Mouse (Mus musculus): Measurements from ENCODE around the gene Pnliprp1. TPM values are rescaled to one million over a fixed set of nuclear protein-coding genes. Genes with fewer than 3 reads are reported as not detected.

Pnliprp1 gene
- 17.4 and 26.4 TPM in 2 replicates for polyA plus RNA-seq (2015; fragmentation: Nextera tagmentation; extraction: Ambion mirVana)

- Histone ChIP-seq H3K4me1 (replicated peaks; ENCODE audit: control insufficient read depth, insufficient read depth, low read length) (peaks cover 9% of the 10 kb centered on the region), H3K27ac (ENCODE audit: low read depth, low read length) (no peak within 1 kb of the TSS), H3K9ac (ENCODE audit: low read depth, low read length) (no peak within 1 kb of the TSS), H3K4me3 (ENCODE audit: low read depth, low read length) (no peak within 1 kb of the TSS), H3K4me2 (replicated peaks; ENCODE audit: low read depth) (no peak within 1 kb of the TSS), H3K36me3 (ENCODE audit: control insufficient read depth, insufficient read depth) (no peaks in the 10 kb centered on the region), H3K27me3 (replicated peaks; ENCODE audit: control insufficient read depth, insufficient read depth, low read length) (no peaks in the 10 kb centered on the region), H3K9me3 (ENCODE audit: control insufficient read depth) (no peaks in the 10 kb centered on the region)
- no peak for ATAC-seq
- 27% methylated on average over 5 of the region's 5 CpGs for WGBS
- no peak for TF ChIP-seq CTCF (IDR thresholded peaks at IDR 0.05; ENCODE audit: low read depth)
Measured at GRCm38 (mm10) chr19:58728445-58729031, at the start of gene Pnliprp1. Pnliprp1 (plus strand) TSS chr19:58728887.

- WGBS = 13% methylated on average over 1 of the region's 1 CpGs
- H3K4me3 ChIP-seq (ENCODE audit: low read depth, low read length) = no peak overlapping the region
- no peaks in the 10 kb centered on the region for H3K36me3 ChIP-seq (ENCODE audit: control insufficient read depth, insufficient read depth)
- TF ChIP-seq CTCF (IDR thresholded peaks at IDR 0.05; ENCODE audit: low read depth) = no peak
- no peak overlapping the region for H3K27ac ChIP-seq (ENCODE audit: low read depth, low read length)
- H3K9me3 ChIP-seq (ENCODE audit: control insufficient read depth) = no peaks in the 10 kb centered on the region
- peak; percentile 85 for ATAC-seq
- no peak overlapping the region for H3K9ac ChIP-seq (ENCODE audit: low read depth, low read length)
- no peak overlapping the region for H3K4me2 ChIP-seq (replicated peaks; ENCODE audit: low read depth)
- 0 out of 2 replicates have a peak, but pooled peaks cover 6% of the 10 kb centered on the region for H3K27me3 ChIP-seq (replicated peaks; ENCODE audit: control insufficient read depth, insufficient read depth, low read length)
- H3K4me1 ChIP-seq (replicated peaks; ENCODE audit: control insufficient read depth, insufficient read depth, low read length) = no peaks in the 10 kb centered on the region
Measured at GRCm38 (mm10) chr19:58688933-58689332, 39.8 kb upstream of the Pnliprp1 start.

GRCm38 (mm10) chr19:58695314-58695713, 33.4 kb upstream of the Pnliprp1 start:
- Histone ChIP-seq H3K27me3 (replicated peaks; ENCODE audit: control insufficient read depth, insufficient read depth, low read length) (0 out of 2 replicates have a peak, but pooled peaks cover 6% of the 10 kb centered on the region), H3K4me2 (replicated peaks; ENCODE audit: low read depth) (no peak overlapping the region), H3K4me3 (ENCODE audit: low read depth, low read length) (no peak overlapping the region), H3K36me3 (ENCODE audit: control insufficient read depth, insufficient read depth) (no peaks in the 10 kb centered on the region), H3K27ac (ENCODE audit: low read depth, low read length) (no peak overlapping the region), H3K9ac (ENCODE audit: low read depth, low read length) (no peak overlapping the region), H3K4me1 (replicated peaks; ENCODE audit: control insufficient read depth, insufficient read depth, low read length) (no peaks in the 10 kb centered on the region), H3K9me3 (ENCODE audit: control insufficient read depth) (no peaks in the 10 kb centered on the region)
- ATAC-seq = no peak
- WGBS = 47% methylated on average over 3 of the region's 3 CpGs
- no peak for TF ChIP-seq CTCF (IDR thresholded peaks at IDR 0.05; ENCODE audit: low read depth)

GRCm38 (mm10) chr19:58696235-58696634, 32.5 kb upstream of the Pnliprp1 start:
- ATAC-seq = no peak
- WGBS = 71% methylated on average over 2 of the region's 2 CpGs
- Histone ChIP-seq H3K9me3 (ENCODE audit: control insufficient read depth) (no peaks in the 10 kb centered on the region), H3K4me1 (replicated peaks; ENCODE audit: control insufficient read depth, insufficient read depth, low read length) (no peaks in the 10 kb centered on the region), H3K4me3 (ENCODE audit: low read depth, low read length) (no peak overlapping the region), H3K4me2 (replicated peaks; ENCODE audit: low read depth) (no peak overlapping the region), H3K27me3 (replicated peaks; ENCODE audit: control insufficient read depth, insufficient read depth, low read length) (0 out of 2 replicates have a peak, but pooled peaks cover 6% of the 10 kb centered on the region), H3K36me3 (ENCODE audit: control insufficient read depth, insufficient read depth) (no peaks in the 10 kb centered on the region), H3K9ac (ENCODE audit: low read depth, low read length) (no peak overlapping the region), H3K27ac (ENCODE audit: low read depth, low read length) (no peak overlapping the region)
- TF ChIP-seq CTCF (IDR thresholded peaks at IDR 0.05; ENCODE audit: low read depth) = no peak

GRCm38 (mm10) chr19:58704556-58704955, 24.1 kb upstream of the Pnliprp1 start:
- Histone ChIP-seq H3K4me1 (replicated peaks; ENCODE audit: control insufficient read depth, insufficient read depth, low read length) (no peaks in the 10 kb centered on the region), H3K9me3 (ENCODE audit: control insufficient read depth) (no peaks in the 10 kb centered on the region), H3K9ac (ENCODE audit: low read depth, low read length) (no peak overlapping the region), H3K36me3 (ENCODE audit: control insufficient read depth, insufficient read depth) (no peaks in the 10 kb centered on the region), H3K4me2 (replicated peaks; ENCODE audit: low read depth) (no peak overlapping the region), H3K27me3 (replicated peaks; ENCODE audit: control insufficient read depth, insufficient read depth, low read length) (no peaks in the 10 kb centered on the region), H3K4me3 (ENCODE audit: low read depth, low read length) (no peak overlapping the region), H3K27ac (ENCODE audit: low read depth, low read length) (no peak overlapping the region)
- TF ChIP-seq CTCF (IDR thresholded peaks at IDR 0.05; ENCODE audit: low read depth) = no peak
- ATAC-seq = no peak
- WGBS = 78% methylated on average over 4 of the region's 4 CpGs

GRCm38 (mm10) chr19:58708611-58709010, 20.1 kb upstream of the Pnliprp1 start:
- Histone ChIP-seq H3K27me3 (replicated peaks; ENCODE audit: control insufficient read depth, insufficient read depth, low read length) (no peaks in the 10 kb centered on the region), H3K36me3 (ENCODE audit: control insufficient read depth, insufficient read depth) (no peaks in the 10 kb centered on the region), H3K9me3 (ENCODE audit: control insufficient read depth) (no peaks in the 10 kb centered on the region), H3K4me2 (replicated peaks; ENCODE audit: low read depth) (no peak overlapping the region), H3K4me1 (replicated peaks; ENCODE audit: control insufficient read depth, insufficient read depth, low read length) (no peaks in the 10 kb centered on the region), H3K27ac (ENCODE audit: low read depth, low read length) (no peak overlapping the region), H3K4me3 (ENCODE audit: low read depth, low read length) (no peak overlapping the region), H3K9ac (ENCODE audit: low read depth, low read length) (no peak overlapping the region)
- 78% methylated on average over 3 of the region's 3 CpGs for WGBS
- ATAC-seq = no peak
- no peak for TF ChIP-seq CTCF (IDR thresholded peaks at IDR 0.05; ENCODE audit: low read depth)
